Mouse (Mus musculus) R1 (cell line): ENCODE results near the gene Crybb1.

Experiments used
- DNase-seq: peaks from one replicate; pipeline ENCODE4 v3.0.0-alpha.2; 2018; ENCODE audit warnings: low read depth, low spot score

The Crybb1 gene

DNA sequence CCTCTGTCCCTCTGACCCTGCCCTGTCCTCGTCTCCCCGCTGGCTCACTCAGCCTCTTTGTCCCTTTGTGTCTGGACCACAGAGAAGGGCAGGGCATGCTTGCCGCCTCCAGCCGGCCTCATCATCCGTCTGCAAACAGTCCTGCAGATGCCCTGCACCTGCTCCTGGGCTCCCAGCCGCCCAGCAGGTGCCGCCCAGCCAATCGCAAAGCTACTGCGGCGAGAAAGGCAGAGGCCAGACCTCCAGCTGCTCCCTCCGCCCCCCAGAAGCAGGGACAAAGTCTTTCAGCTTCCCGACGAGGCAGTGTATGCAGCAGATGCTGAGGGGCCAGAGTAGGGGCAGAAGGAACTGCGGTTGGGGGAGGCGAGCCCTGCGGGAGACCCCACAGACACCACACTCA, 18.2 kb upstream of the Crybb1 start:
- no peak for DNase-seq

DNA sequence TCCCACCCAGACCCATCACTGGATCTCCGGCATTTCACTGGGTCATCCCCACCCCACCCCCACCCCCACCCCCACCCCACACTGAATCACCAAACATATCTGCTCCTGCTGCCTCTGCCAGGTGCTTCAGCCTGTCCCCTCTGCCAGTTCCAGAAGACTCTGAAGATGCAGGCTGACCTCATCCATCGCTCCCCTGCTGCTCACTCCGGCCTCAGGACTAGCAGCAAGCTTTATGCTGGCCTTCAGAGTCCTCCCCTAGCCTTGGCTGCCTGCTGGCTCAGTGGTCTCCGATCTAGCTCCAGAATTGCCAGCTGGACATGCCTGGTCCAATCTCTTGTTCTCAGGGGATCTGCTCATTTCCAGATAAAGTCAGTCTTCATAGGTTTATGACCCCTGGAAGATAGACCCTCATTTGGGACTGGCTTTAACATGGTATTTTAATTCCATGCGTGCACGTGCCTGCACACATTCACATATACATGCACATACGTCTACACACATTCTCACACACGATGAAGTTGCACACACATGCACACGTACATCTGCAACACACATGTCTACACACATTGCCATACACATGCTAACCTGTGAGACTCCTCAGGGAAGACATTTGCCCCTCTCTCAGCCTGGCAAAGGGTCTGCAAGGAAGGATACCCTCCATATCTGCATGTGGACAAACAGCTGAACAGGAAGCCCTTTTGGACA, 17.6 kb upstream of the Crybb1 start:
- DNase-seq = no peak

DNA sequence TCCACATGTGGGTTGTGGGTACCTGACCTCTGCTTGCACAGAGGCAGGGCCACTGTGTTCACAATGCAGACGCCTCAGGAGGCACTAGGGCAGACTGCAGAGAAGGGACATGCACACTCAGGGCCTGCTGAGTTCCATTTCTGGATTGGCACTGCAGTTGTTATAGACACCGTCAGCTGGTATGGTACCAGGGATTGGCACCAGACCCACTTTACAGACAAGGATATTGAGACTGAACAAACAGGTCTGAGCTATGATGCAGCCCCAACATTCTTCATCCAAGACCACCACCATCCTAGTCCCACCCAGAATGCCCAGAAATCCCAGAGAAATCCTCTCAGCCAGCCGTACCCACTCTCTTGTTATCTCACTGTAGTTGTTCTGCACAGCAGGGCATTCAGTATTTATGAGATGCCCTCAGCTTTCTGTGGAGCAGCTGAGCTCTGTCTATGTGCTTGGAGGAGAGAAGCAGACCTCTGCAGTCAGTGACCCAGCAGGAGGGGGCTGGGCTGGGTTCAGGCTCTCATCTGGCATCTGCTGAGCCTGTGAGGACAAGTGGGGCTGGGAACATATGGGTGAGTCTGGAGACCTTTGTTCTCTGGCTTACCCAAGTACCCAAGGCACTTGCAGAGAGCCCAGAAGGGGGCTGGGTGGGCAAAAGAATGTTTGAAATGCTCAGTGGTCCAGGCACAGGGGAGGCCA, 16.7 kb upstream of the Crybb1 start:
- no peak for DNase-seq

DNA sequence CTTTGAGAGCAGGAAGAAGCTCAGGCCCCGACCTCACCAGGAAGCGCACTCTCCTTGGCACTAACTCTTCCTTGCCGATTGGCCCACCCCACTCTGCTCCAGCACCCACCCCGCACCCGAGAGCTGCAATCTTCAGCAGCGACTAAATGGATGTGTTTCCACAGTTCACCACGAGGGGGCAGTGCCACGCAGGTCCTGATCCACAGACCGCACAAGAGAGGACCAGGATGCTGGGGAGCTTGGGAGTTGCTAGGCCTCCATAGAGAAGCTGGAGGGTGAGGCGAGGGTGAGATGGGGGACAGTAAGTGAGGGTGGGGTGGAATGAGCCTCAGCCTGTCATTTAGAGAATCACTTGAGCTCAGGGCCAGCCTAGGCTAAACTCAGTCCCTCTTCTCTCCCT, 14.9 kb upstream of the Crybb1 start:
- peak; percentile 84 for DNase-seq

DNA sequence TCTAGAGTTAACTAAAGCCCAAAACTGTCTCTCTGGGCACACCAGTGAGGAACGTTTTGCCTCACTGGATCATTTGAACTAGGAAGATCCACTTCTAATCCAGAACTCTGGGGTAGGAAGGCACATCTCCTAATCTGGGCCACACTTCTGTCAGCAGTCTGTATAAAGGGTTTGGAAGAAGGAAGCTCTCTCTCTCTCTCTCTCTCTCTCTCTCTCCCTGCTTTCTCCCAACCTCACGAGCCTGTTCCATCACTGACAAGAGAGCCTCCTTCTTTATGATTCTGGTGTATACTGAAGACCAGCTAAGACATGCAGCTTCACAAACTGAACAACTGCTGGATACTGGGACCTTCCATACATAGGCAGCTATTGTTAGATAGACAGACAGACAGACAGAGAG, 13.8 kb upstream of the Crybb1 start:
- DNase-seq = no peak

DNA sequence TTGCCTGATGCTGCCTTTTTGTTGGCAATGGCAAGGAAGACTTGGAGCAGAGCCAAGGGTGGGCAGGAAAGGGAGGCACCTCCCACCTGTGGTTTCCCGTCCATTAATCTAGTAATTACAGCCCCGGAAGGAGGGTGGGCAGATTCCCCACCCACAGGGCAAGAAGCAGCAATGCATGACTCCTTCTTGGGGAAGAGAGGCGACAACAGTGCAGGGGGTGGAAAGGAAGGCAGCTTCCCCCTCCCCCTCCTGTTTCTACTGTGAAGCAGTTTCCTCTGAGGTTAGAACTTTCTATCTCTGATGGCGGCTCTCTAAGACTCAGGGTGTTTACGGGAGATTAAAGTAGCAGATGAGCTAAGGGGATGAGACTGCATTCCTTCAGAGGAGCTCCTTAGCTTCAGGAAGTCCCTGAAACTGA, 13.2 kb upstream of the Crybb1 start:
- DNase-seq = no peak

DNA sequence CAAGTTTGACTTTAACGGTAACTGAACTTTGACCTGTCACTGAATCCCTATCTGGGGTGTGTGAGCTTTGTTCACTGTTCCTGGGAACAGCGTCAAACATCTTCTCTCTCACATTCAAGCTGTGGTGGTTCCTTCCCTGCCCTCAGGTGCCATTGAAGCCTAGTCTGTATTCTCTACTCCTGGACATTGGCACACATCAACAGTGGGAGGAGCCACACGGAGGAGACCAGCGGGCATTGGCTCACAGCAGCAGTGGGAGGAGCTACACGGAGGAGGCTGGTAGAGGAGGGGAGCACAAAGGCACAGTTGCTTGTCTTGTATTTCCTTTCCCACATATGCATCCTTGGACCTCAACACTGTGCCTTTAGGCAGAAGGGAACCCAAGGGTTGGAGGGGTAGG, 12.6 kb upstream of the Crybb1 start:
- DNase-seq = peak; percentile 77

DNA sequence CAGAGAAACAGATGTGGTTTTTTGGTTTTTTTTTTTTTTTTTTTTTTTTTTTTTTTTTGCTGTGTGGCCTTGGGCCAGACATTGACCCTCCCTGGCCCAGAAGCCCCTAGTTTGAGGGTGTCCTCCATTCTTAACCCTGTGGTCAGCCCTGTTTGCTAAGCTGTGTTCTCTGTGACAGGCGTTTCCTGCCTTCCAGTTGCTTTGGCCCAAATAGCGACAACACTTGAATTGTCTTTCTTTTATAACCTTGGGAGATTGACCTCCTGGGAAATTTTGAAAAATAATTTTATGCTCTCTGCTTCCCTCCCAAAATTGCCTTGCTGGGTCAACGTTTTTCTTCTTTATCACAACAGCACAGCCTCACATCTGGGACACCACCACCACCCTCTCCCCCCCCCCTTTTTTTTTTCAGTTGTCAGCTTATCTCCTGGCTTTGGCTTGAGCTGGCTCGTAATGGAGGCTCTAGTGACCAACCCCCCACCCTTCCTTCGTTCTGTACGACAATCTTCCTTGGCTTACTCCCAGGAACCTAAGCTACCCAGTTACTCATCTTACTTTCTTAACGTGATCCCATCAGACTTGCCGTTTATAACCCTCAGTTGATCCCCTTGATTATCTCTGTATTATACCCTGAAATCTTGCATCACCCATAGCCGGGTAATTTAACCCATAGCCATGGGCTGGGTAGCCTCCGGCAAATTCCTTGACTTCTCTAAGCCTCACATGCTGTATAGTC, 11.9 kb upstream of the Crybb1 start:
- DNase-seq = no peak

DNA sequence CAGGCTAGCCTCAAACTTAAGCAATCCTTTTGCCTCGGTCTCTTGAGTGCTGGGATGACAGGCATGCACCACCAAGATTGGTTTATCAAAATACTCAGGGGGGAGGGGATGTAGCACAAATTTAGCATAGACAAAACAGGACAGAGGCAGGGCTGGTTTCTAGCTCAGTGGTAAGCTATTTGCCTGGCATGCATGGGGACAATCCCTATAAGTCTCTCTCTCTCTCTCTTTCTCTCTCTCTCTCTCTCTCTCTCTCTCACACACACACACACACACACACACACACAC, 11.4 kb upstream of the Crybb1 start:
- DNase-seq = no peak

DNA sequence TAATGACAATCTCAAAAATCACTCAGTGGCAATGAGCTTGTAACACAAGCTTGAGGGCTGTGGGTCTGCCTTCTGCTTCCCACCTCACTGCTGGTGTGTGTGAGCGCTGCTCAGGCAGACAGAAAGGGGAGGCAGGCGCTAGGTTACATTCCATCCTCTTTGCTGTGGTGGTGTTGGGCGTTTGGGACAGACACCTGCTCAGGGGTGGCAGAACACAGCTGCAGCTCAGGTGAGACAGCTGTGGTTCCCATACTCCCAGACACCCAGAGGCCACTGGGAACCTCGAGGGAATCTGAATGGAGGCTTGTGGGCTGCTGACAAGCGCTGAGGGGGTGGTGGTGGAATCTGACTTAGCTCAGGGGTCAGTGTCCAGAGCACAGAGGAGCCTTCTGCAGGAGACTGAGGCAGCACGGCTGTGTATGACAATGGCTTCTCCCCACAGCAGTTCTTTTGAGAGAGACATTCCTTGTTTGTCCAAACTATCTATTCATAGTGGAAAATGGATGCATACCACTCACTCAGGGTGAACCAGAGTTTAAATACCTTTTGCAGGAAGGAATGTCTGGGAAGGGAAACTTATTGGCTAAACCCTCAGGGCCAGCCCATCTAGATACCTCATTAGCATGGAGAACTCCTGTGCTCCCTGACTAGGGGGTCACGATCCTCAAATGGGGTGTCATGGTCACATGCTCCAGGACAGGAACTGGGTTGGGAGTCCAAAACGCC, 10.6 kb upstream of the Crybb1 start:
- DNase-seq = peak; percentile 59

DNA sequence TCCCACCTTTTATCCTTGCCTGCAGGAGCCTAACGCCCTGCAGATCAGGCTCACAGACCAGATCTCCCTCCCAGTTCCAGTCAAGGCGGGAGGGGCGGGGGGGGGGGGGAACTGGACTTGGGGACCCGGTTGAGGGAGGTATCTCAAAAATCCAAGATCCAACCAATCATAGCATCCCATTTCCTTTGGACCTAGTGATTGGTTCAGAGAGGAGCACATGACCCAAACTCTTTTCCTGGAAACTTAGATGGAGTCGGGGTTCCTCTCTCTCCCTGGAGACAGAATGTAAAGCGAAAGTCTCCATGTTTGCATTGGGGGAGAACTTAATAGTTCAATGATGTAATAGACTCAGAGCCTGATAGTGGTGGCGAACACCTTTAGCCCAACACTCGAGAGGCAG, 8.2 kb upstream of the Crybb1 start:
- DNase-seq = peak; percentile 80

DNA sequence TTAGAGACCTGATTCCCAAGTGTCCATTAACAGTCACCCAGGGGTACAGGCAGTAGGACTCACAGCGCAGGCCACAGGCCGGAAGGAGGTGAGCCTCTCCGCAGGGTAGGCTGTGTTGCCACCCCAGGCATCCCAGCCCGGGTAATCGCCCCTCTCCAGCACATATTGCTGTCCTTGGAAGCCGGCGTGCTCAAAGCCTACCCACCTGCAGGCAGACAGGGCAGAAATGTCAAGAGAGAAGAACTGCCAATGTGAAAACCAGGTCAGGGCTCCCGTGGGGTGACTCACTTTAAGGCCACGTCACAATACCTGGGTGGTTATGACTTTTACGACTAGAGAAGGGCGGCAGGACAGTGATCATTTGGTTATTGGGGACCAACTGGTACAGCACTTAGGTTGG, 6.5 kb upstream of the Crybb1 start:
- DNase-seq = no peak

DNA sequence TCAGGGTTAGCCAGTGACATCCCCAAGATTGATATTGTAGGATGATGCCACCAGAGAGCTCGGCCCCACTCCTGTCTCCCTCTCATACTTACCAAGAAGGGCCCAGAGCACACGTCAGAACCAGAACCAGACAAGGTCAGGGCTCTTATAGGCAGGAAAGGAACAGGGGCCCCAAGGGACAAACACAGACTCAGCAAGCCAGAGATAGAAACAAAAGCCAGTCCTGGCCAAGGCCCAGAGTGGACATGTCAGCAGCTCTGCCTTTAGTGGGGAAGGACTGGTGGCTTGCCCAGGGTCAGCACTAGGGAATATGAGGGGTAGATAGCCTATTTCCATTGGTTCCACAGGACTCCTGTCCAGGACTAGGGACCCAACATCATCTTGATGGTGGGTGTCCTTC, 3.2 kb upstream of the Crybb1 start, which contains the start of gene Cryba4:
Gene Cryba4 (minus strand): TSS at position 119 of the 400 bp plus-strand sequence.
- DNase-seq = no peak

DNA sequence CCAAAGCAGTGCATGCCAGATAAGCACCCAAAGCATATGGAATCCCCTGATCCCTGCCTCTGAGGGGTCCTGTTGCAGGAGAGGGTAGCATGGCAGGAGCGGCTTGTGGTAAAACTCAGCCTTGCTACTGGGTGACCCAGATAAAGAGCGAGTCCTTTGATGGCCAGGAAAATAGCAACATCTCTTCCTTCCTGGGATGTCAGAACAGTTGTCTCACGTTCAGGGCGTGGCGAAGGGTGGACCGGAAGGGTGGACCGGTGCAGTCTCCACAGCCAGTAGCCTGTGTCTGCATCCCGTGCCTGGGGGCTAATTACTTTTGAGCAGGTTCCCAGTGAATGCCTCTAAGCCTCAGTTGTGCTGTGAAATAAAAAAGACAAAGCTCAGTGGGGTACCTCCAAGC, 2.4 kb upstream of the Crybb1 start:
- peak; percentile 52 for DNase-seq

DNA sequence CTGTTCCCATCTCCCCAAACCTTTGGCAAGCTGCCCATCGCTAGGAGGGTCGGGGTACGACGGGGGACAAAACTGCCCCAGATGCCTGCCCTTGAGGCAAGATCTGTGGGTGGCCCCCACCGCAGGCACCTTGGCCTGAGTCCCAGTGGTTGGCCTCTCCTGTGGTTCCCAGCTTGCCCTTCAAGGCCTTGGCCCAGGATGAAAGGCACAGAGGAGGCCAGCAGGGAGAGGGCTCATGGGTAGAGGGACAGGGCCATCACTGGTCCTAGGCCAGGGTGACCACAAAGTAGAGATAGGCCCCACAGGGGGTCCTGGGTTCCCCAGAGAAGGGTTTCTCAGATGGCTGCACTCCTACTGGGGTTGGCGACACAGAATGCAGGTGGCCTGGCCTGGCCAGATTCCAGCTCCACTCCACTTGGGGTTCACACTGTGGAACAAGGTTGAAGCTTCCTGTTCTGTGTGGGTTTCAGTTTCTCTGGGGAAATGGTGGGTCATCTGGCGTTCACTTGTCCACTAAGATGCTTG, 1.3 kb upstream of the Crybb1 start:
- no peak for DNase-seq

DNA sequence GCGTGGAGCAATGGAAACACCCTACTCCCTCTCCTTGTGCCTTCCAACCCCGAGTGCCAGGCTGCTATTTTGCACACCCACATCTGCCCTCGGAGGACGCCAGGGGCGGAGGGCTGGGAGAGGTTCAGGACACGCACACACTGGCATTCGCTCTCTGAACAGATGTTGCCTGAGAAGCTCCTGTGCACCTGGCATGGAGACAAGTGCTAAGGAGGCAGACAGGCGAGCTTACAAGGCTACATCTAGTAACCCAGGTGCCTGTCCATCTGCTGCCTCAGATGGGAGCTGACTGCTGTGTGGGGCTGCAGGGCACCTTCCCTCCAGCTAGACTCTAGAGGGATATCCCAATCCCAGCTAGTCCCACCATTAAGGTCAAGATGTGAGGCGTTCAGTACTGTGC, 842 bp downstream of the Crybb1 start:
- DNase-seq = no peak

DNA sequence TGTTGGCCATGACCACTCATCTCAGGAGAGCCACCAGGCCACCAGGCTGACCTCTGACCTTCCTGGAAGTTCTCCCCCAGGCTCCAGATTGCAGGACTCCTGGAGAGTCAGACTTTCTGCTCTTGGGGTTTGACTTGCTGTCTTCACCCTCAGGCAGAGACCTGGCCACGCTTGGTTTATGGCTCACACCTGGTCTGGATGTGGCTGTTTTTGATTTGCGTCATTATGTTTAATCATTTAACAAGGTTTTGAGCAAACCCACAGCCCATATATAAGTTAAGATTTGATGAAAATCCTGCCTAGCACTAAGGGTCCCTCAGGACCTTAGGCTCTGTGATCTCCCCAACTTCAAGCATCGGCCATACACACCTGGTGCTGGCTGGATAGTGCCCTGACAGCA, 2.3 kb downstream of the Crybb1 start:
- DNase-seq = no peak

DNA sequence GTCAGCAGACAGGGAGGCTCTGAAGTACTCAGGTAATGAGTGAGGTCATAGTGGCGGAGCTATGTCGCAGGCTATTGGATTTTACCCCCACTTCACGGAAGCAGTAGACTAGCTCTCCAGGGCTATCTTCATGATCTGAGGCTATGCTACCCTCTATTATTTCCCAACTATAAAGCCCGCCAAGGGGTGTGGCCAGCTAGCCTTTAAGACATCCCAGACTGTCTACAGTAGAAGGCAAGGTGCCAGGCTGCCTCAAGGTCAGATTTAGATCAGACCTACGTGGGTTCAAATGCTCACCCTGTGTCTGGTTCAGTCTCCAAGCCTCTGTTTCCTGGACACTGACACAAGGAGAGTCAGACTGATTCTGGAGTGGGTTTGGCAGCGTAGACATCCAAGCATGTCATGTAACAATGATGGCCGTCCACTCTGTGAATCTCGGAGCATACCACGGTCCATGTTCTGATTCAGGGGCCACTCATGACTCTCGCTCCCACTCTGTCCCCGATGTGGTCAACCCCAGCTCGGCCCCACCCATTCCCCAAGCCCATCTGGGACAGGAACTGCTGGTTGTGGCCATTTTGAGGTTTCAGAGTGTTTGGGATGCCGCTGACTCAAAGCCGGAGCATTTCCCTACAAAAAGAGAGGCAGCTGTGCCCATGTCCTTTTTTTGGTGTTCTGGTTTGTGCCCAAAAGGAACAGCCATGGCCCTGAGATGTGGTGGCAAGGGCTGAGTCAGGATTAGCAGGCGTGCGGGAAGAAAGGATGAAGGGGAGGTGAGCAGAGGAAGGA, 4.4 kb downstream of the Crybb1 start:
- DNase-seq = no peak

DNA sequence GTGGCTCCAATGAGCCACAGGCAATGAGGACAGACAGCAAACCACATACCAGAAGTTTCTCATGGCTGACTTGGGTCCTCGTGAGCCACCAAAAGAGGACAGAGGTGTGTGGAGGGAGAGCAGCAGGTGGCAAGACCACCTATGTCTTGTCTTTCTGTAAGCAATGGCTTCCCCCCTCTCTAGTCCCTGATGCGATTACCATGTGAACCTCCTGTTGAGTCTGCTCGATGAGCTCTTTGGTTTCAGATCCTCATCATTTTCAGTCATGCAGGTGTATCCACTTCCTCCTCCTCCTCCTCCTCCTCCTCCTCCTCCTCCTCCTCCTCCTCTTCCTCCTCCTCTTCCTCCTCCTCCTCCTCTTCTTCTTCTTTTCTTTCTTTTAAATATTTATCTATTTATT, 5.2 kb downstream of the Crybb1 start:
- DNase-seq = no peak

DNA sequence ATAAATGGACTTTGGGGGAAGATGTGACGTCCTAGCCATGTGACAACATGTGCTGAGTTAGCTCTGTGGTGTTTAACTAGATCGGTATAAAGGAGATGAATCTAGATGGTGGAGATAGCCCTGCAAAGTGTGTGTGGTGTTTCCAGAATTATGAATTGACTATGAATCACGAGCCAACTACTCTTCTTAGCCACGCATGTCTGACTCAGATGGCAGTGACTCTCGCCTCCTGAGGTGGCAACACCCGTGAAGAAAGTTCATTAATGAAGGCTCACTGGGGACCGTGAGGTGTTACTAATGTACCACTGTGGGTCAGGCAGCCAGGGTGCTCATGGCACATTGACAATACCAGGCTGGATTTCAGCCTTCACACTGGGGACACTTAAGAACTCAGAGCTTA, 8.5 kb downstream of the Crybb1 start:
- no peak for DNase-seq

DNA sequence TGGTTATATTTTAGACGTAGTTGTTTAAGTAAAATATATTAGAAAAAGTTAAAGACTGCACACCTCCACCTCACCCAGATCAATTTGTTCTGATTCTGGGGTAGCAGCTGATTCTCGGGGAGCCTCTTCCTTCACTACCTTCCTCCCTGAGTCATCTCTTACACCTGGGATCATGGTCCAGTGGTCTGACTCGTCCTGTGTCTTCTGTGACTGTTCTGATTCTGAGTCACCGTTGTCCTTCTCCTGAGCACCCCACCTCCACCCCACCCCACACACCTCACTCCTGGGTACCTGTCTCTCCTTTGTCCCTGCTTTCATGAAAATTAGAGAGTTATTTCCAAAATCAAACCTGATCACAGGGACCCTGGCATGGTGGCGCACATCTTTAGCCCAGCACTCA, 9.5 kb downstream of the Crybb1 start:
- DNase-seq = no peak
